Comparison of ENCODE assay signal across 9 mouse cellular contexts in genomic region chr4:62407730-62408582, GRCm38 (mm10). TPM values are rescaled to one million over a fixed set of nuclear protein-coding genes. Genes with fewer than 3 reads are reported as not detected.
DNase-seq lines count a peak whose midpoint lies in the region; ATAC-seq and TF ChIP-seq lines count a peak whose summit lies in the region.
"Had no signal": no experiment of that assay in that cellular context is flagged by ENCODE, and none has a peak within 500 bp of the region (broad histone marks: within the 10 kb centered on the region; RNA-seq: fewer than 3 reads in every experiment).

No protein-coding gene starts in this region.

- H3K36me3 ChIP-seq in heart, embryonic 14.5 days (ENCODE audit: control insufficient read depth, insufficient read depth, low read length): peaks cover 42% of the 10 kb centered on the region
- peaks cover 17% of the 10 kb centered on the region; the same call in 1 of the 2 replicates for H3K36me3 ChIP-seq in kidney, postnatal 0 days (ENCODE audit: insufficient read depth, low read length)
- peaks cover 11% of the 10 kb centered on the region; the same call in 1 of the 2 replicates for H3K36me3 ChIP-seq in liver, embryonic 11.5 days (ENCODE audit: control insufficient read depth, insufficient read depth, low read length)

- H3K27ac ChIP-seq in heart, embryonic 14.5 days (replicated peaks in 1 of 2; ENCODE audit: control insufficient read depth in 1 of 2, insufficient read depth in 1 of 2, low read depth in 2 of 2, low read length in 2 of 2): peak overlapping the region; percentile 73 to 92
- H3K27ac ChIP-seq in kidney, postnatal 0 days: peak overlapping the region; percentile 86
- peak overlapping the region; percentile 88 for H3K27ac ChIP-seq in liver, embryonic 11.5 days (ENCODE audit: low read depth, low read length)

- TF ChIP-seq CTCF in kidney, postnatal 0 days (IDR thresholded peaks at IDR 0.05; ENCODE audit: low read depth): peak; percentile 76

- under 1% methylated on average over 35 of the region's 35 CpGs for WGBS in heart, embryonic 14.5 days
- WGBS in kidney, postnatal 0 days: under 1% methylated on average over 35 of the region's 35 CpGs
- under 1% methylated on average over 35 of the region's 35 CpGs for WGBS in liver, embryonic 11.5 days

- peak; percentile 53 for DNase-seq in brain, adult 2 months (ENCODE audit: low read depth, low spot score)
- peak; percentile 92 for DNase-seq in kidney, postnatal 0 days (ENCODE audit: low spot score)
- DNase-seq in liver, embryonic 11.5 days (ENCODE audit: low spot score): peak; percentile 66
- peak; percentile 84 for DNase-seq in naive thymus-derived CD4-positive, alpha-beta T cell, adult 2 months (ENCODE audit: low read depth)
- peak; percentile 59 to 80 for DNase-seq in spleen, postnatal 4 days (ENCODE audit: low spot score in 2 of 2)

- H3K9ac ChIP-seq in heart, embryonic 14.5 days (ENCODE audit: low read length): peak overlapping the region; percentile 84
- peak overlapping the region; percentile 85 for H3K9ac ChIP-seq in kidney, postnatal 0 days (ENCODE audit: low read depth, low read length)
- H3K9ac ChIP-seq in liver, embryonic 11.5 days (ENCODE audit: low read depth, low read length): peak overlapping the region; percentile 84

- H3K4me1 ChIP-seq in heart, embryonic 14.5 days (ENCODE audit: control insufficient read depth in 2 of 2, insufficient read depth in 2 of 2, low read length in 2 of 2): peaks cover 5 to 23% of the 10 kb centered on the region in 2 experiments
- peaks cover 10% of the 10 kb centered on the region; the same call in 1 of the 2 replicates for H3K4me1 ChIP-seq in kidney, postnatal 0 days (replicated peaks; ENCODE audit: insufficient read depth, low read length)
- peaks cover 17% of the 10 kb centered on the region for H3K4me1 ChIP-seq in liver, embryonic 11.5 days (replicated peaks; ENCODE audit: control insufficient read depth, insufficient read depth, low read length)

- H3K27me3 ChIP-seq in heart, embryonic 14.5 days (ENCODE audit: control insufficient read depth, insufficient read depth, low read length): no peaks in the 10 kb centered on the region
- no peaks in the 10 kb centered on the region for H3K27me3 ChIP-seq in kidney, postnatal 0 days (ENCODE audit: insufficient read depth, low read length)
- no peaks in the 10 kb centered on the region for H3K27me3 ChIP-seq in liver, embryonic 11.5 days (replicated peaks; ENCODE audit: control insufficient read depth, insufficient read depth, low read length)

- peak overlapping the region; percentile 81 to 89 for H3K4me3 ChIP-seq in heart, embryonic 14.5 days (ENCODE audit: control insufficient read depth in 1 of 2, insufficient read depth in 1 of 2, low read depth in 1 of 2, low read length in 2 of 2)
- H3K4me3 ChIP-seq in kidney, postnatal 0 days (replicated peaks; ENCODE audit: low read depth, low read length): peak overlapping the region; percentile 73
- peak overlapping the region; percentile 79 for H3K4me3 ChIP-seq in liver, embryonic 11.5 days (ENCODE audit: low read depth, low read length)

- ATAC-seq in CD4-positive, CD25-positive, alpha-beta regulatory T cell, adult 4 months: peak; percentile 28
- ATAC-seq in erythroblast, adult 5-6 weeks (replicated peaks; ENCODE audit: low FRiP score, poor library complexity, severe bottlenecking): peak; percentile 70
- peak; percentile 29 for ATAC-seq in heart, embryonic 14.5 days (ENCODE audit: insufficient number of reproducible peaks, insufficient read depth, low FRiP score, low read depth)
- ATAC-seq in kidney, postnatal 0 days (replicated peaks; ENCODE audit: low FRiP score, low read depth): peak; percentile 33
- ATAC-seq in liver, embryonic 11.5 days (replicated peaks; ENCODE audit: low FRiP score): peak; percentile 56

- H3K4me2 ChIP-seq in heart, embryonic 14.5 days (ENCODE audit: low read length): peak overlapping the region; percentile 68
- peak overlapping the region; percentile 58 for H3K4me2 ChIP-seq in kidney, postnatal 0 days (ENCODE audit: low read length)
- H3K4me2 ChIP-seq in liver, embryonic 11.5 days: peak overlapping the region; percentile 65

- H3K9me3 ChIP-seq in heart, embryonic 14.5 days (ENCODE audit: control insufficient read depth, low read length): no peaks in the 10 kb centered on the region
- no peaks in the 10 kb centered on the region for H3K9me3 ChIP-seq in kidney, postnatal 0 days (replicated peaks; ENCODE audit: low read length)
- H3K9me3 ChIP-seq in liver, embryonic 11.5 days (ENCODE audit: control insufficient read depth, low read length): no peaks in the 10 kb centered on the region

RNA-seq across cellular contexts. Expression of gene Cdc26, which starts 0.5 kb away (rescaled TPM):
- 10 to 100 TPM; 72.0 to 90.4 TPM for polyA plus RNA-seq in CD4-positive, CD25-positive, alpha-beta regulatory T cell, adult 4 months (2017; shearing (Covaris generic))
- total RNA-seq in erythroblast, adult 5-6 weeks (2015; ENCODE audit: low replicate concordance): 33.4 and 49.1 TPM in 2 replicates
- total RNA-seq in erythroblast, adult 5-6 weeks (2017; ENCODE audit: low replicate concordance): 30.9 and 33.0 TPM in 2 replicates
- 85.6 and 93.0 TPM in 2 replicates for polyA plus RNA-seq in heart, embryonic 14.5 days (2014; fragmentation: Nextera tagmentation; extraction: Ambion mirVana)
- polyA plus RNA-seq in kidney, postnatal 0 days (2015; fragmentation: Nextera tagmentation; extraction: Ambion mirVana): 137 and 138 TPM in 2 replicates
- polyA plus RNA-seq in liver, embryonic 11.5 days (2014; fragmentation: Nextera tagmentation; extraction: Ambion mirVana): 155 and 156 TPM in 2 replicates

RNA-seq across cellular contexts. Expression of gene Prpf4, which starts 0.6 kb away (rescaled TPM):
- polyA plus RNA-seq in CD4-positive, CD25-positive, alpha-beta regulatory T cell, adult 4 months (2017; shearing (Covaris generic)): 10 to 100 TPM; 20.3 to 28.5 TPM
- 1.3 and 2.7 TPM in 2 replicates for total RNA-seq in erythroblast, adult 5-6 weeks (2015; ENCODE audit: low replicate concordance)
- total RNA-seq in erythroblast, adult 5-6 weeks (2017; ENCODE audit: low replicate concordance): 7.0 and 12.5 TPM in 2 replicates
- polyA plus RNA-seq in heart, embryonic 14.5 days (2014; fragmentation: Nextera tagmentation; extraction: Ambion mirVana): 12.6 and 14.9 TPM in 2 replicates
- polyA plus RNA-seq in kidney, postnatal 0 days (2015; fragmentation: Nextera tagmentation; extraction: Ambion mirVana): 14.8 and 16.1 TPM in 2 replicates
- polyA plus RNA-seq in liver, embryonic 11.5 days (2014; fragmentation: Nextera tagmentation; extraction: Ambion mirVana): 30.7 and 30.8 TPM in 2 replicates

RNA-seq across cellular contexts. Expression of gene Rnf183, which starts 27.1 kb away (rescaled TPM):
- polyA plus RNA-seq in CD4-positive, CD25-positive, alpha-beta regulatory T cell, adult 4 months (2017; shearing (Covaris generic)): under 1 TPM in 1 of 2 experiments, not detected in 1; 0.52 TPM
- not detected in 2 replicates for total RNA-seq in erythroblast, adult 5-6 weeks (2015; ENCODE audit: low replicate concordance)
- not detected in 2 replicates for total RNA-seq in erythroblast, adult 5-6 weeks (2017; ENCODE audit: low replicate concordance)
- not detected in 2 replicates for polyA plus RNA-seq in heart, embryonic 14.5 days (2014; fragmentation: Nextera tagmentation; extraction: Ambion mirVana)
- polyA plus RNA-seq in kidney, postnatal 0 days (2015; fragmentation: Nextera tagmentation; extraction: Ambion mirVana): 2.4 and 2.6 TPM in 2 replicates
- not detected in 2 replicates for polyA plus RNA-seq in liver, embryonic 11.5 days (2014; fragmentation: Nextera tagmentation; extraction: Ambion mirVana)
- total RNA-seq: gastrocnemius, postnatal 4 days had no signal

RNA-seq across cellular contexts. Expression of gene Slc31a1, which starts 47.4 kb away (rescaled TPM):
- 10 to 100 TPM in 1 of 2 experiments, 1 to 10 TPM in 1; 7.3 to 11.7 TPM for polyA plus RNA-seq in CD4-positive, CD25-positive, alpha-beta regulatory T cell, adult 4 months (2017; shearing (Covaris generic))
- total RNA-seq in erythroblast, adult 5-6 weeks (2015; ENCODE audit: low replicate concordance): 2.7 and 5.2 TPM in 2 replicates
- 3.7 and 5.4 TPM in 2 replicates for total RNA-seq in erythroblast, adult 5-6 weeks (2017; ENCODE audit: low replicate concordance)
- 38.1 and 40.2 TPM in 2 replicates for polyA plus RNA-seq in heart, embryonic 14.5 days (2014; fragmentation: Nextera tagmentation; extraction: Ambion mirVana)
- 48.3 and 55.9 TPM in 2 replicates for polyA plus RNA-seq in kidney, postnatal 0 days (2015; fragmentation: Nextera tagmentation; extraction: Ambion mirVana)
- polyA plus RNA-seq in liver, embryonic 11.5 days (2014; fragmentation: Nextera tagmentation; extraction: Ambion mirVana): 48.6 and 56.8 TPM in 2 replicates

RNA-seq across cellular contexts. Expression of gene Fkbp15, which starts 47.6 kb away (rescaled TPM):
- 10 to 100 TPM; 41.5 to 49.5 TPM for polyA plus RNA-seq in CD4-positive, CD25-positive, alpha-beta regulatory T cell, adult 4 months (2017; shearing (Covaris generic))
- total RNA-seq in erythroblast, adult 5-6 weeks (2015; ENCODE audit: low replicate concordance): 15.0 and 25.9 TPM in 2 replicates
- 29.0 and 31.6 TPM in 2 replicates for total RNA-seq in erythroblast, adult 5-6 weeks (2017; ENCODE audit: low replicate concordance)
- 18.0 and 20.8 TPM in 2 replicates for polyA plus RNA-seq in heart, embryonic 14.5 days (2014; fragmentation: Nextera tagmentation; extraction: Ambion mirVana)
- 19.2 and 21.7 TPM in 2 replicates for polyA plus RNA-seq in kidney, postnatal 0 days (2015; fragmentation: Nextera tagmentation; extraction: Ambion mirVana)
- polyA plus RNA-seq in liver, embryonic 11.5 days (2014; fragmentation: Nextera tagmentation; extraction: Ambion mirVana): 26.9 and 29.9 TPM in 2 replicates

Comparison
In these comparisons a context has a peak if more than half of its experiments do, and no peak if none do; other contexts are left out.
1. Peak in every context shown above with its lines: DNase-seq, ATAC-seq, H3K4me3 ChIP-seq and H3K27ac ChIP-seq.